Mouse (Mus musculus) lung, postnatal 25 days (tissue): ENCODE measurements at regions not wholly inside any gene's neighbourhood (a gene's known extent, or its start where the extent isn't known, plus 50 kb on each side); places are given as distances from the start of the nearest gene placed in this dataset.

Experiments
- DNase-seq: peaks from one replicate; pipeline ENCODE4 v3.0.0; 2022; ENCODE audit warnings: low spot score

DNA sequence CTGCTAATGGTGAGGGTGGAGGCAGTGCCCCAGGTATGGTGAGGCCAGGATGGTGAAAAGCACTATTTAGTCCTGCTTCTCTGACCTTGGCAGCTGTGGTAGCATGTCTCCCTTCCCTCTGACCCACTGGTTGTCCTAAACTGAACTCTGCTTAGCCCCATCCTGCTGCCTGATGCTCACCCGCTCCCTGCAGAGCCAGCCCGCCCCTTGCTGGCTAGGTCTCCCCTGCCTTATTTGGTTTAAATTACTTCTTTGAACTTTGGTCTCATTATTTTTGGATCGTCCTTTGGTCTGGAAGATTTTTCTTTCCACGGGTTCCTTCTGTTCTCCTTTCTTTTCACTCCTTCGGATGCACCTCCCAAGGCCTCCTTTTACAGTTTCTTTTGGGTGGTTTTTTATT is 525.7 kb upstream of the Tnp1 start:
- DNase-seq = no peak

DNA sequence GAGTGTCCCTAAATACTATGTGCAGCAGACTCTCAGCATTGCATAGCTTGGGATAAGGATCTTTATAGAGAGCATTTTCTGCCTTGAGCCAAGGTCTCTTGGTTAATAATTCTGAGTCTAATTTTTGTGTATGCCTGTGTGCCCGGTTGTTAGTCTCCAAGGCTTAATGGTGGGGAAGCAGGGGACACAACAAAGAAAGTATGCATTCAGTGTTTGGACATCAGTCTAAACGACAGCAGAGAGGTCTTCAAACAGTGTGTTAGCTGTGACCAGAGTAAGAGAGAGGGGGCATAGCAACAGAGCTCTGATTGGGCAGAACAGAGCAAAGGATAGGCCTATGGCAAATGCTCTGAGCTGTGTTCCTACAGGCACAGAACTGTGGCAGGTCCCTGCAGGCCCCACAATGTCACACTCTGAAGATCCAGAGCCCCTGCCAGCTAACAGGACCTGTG is 522.7 kb upstream of the Tnp1 start:
- DNase-seq = no peak

DNA sequence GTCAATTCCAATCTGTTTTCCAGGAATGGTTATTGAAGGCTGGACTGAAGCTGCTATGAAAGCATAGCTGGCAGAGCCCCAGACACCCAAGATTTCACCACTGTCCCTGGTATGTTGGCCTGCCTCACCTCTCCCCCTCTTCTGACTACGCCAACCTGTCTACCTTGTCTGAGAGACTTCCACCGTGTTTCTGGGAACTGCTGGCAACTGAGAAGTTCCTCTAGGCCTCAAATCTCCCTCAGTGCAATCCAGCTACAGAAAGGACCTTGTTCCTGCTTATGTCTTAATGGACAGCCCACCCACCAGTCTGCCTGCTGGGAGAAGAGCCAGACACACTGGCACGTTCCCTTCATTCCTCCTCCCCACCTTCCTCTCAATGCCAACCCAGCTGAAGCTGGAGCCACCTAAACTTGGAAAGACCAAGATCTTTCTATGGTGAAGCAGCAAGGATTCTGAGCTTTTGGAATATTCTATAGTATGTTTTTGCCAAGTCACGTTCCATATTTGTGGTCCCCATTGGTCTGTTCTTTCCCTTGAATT is 520.1 kb upstream of the Tnp1 start:
- no peak for DNase-seq

DNA sequence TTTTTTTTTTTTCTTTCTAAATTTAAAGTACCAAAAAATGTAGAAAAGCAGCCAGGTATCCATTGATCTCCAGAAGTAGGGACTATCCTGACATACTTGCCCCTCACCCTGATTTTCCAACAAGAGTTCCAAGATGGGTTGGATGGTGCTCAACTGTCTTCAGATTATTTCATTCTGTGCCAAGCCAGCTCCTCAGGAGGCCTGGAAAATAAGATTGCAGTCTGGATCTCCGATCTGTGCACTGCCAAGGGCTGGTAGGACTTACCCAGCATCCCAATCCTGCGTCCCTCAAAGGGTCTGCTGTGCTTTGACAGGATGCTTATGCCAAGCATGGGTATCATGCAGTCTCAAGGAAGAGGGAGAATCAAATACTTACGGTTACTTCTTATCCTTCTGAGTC is 517.8 kb upstream of the Tnp1 start:
- no peak for DNase-seq

DNA sequence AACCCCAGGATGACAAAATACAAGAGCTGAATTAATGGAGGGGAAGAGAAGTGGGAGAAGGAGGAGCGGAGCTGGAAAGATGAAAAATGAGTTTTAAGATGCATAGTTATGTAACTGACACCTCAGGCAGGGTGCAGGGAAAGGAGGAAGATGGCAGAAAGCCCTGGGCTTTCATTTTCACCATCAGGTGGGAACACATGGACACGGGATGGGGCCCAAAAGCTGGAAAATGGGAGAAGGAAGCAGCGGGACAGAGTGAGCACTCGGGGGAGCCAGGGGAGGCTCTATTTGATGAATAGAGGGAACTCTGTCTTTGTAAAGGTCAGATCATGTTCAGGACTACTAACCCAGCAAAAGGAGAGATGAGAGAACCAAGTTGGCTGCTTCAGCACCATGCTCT is 516.6 kb upstream of the Tnp1 start:
- no peak for DNase-seq

DNA sequence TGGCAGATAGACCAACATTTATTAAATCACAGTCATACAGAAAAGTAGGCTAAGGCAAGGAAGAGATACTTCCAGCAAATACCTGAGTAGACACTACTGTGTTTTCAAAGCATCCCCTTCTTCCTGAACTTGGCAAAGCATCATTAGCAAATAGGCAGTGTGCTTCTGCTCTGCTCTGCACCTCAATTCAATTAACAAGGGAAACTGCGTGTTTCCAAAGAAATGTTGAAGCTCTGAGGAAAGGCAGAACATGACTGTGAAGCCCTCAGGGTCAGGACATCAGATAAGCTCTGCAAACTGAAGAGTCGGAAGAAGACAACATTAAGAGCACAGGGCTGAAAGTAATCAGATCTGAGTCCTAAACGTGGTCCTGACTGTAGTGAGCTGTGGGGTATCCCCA is 516.1 kb upstream of the Tnp1 start:
- no peak for DNase-seq

DNA sequence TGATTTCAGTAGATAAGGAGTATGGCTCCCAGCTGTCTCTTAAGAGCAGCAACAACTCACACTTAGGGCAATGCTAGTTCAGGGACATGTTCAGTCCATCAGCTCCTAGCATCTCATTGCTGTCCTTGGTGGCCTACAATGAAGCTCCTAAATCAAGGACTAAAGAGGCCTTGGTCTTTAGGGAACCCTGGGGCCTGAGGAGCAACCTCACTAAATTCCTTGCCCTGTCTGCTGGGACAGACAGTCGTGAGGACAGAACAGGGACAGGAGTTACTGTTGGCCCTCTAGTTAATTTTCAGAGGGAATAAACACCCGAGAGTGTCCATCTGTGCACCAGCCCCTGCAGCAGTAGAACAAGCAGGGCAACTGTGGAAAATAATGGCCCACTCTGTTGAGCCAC is 514.6 kb upstream of the Tnp1 start:
- no peak for DNase-seq

DNA sequence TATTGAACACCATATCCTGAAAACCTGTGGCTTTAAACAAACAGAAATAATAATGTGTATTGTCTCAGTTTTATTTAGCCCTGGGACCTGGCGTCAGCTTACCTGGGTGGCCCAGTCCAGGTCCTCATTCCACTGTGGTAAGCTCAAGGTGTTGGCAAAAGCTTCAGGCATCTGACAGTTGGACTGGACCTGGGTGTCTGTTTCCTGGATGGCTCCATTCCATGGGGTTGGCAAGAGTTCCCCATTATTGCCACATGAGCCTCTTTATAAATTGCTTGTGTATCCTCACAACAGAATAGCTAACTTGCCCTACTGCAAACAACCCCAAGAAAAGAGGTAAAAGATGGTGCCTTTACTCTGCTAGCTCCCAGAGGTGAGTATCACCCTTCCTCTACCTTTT is 512.9 kb upstream of the Tnp1 start:
- peak; percentile 27 for DNase-seq

DNA sequence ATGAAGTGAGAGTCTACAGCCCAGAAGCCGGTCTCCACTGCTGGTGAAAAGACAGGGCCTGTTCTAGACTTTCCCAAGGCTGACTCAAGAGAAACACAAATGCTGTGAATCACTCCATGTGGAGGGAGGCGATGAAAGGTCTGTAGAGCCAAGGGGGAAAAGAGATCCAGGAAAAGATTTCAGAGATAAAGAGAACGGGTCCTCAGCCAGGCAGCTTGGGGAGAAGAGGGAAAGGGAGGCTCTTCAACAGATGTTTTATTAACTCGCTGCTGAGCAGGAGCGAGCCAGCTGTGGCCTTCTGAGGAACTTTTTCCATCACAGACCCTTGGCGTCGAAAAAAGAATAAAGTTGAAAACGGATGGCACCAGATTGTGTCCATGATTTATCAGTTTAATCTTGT is 500.7 kb upstream of the Tnp1 start:
- DNase-seq = peak; percentile 15

DNA sequence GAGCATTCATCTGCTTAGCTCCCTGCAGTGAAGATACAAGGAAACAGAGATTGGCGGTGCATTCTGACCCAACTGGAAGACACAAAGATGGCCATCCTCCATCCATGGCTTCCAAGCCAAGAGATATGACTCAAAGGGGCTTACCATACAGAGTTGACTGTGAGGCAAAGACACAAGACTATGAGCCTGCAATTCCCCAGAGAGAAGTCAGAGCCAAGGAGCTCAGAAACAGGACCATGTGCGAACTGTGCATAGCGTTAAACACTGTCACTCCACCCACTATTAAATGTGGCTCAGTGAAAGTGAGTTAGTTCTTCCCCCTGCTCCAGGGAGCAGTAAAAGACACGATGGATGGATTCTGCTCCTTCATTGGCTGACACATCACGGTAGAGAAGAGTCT is 500.1 kb upstream of the Tnp1 start:
- no peak for DNase-seq

DNA sequence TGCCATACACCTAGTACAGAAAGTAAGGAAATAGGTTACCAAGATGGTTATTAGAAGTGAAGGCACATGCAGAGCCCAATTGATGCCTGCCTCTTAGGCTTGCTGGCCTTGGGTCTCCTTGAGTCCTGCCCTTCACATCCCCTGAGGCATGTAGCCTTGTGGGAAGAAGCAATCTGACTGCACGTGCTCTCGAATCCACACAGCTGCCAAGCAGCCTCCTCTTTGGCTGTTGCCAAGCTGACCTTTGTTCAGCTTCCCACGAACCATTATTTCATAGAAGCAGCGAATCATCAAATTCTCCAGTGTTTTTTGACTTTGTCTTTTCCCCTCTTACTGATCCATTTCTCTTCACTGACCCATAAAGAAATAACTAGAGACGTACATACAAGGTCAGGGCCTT is 498.1 kb upstream of the Tnp1 start:
- no peak for DNase-seq

DNA sequence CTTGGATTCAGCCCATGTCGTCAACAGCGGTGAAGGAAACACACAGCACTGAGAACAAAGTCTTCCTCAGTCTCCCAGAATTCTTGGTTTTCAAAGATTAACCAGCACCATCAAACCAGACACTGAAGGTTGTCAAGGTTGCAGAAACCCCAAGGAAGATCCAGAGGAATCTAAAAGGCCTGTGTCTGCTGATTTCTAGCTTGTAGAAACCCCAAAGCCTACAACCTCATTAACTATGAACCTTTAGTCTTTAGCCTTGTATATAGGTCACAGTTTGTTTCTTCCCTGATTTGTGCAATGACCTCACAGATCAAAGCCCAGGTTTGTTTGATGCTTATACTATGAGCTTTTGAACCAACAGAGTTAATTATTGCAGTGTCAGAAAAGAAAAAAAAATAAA is 497.1 kb upstream of the Tnp1 start:
- no peak for DNase-seq

DNA sequence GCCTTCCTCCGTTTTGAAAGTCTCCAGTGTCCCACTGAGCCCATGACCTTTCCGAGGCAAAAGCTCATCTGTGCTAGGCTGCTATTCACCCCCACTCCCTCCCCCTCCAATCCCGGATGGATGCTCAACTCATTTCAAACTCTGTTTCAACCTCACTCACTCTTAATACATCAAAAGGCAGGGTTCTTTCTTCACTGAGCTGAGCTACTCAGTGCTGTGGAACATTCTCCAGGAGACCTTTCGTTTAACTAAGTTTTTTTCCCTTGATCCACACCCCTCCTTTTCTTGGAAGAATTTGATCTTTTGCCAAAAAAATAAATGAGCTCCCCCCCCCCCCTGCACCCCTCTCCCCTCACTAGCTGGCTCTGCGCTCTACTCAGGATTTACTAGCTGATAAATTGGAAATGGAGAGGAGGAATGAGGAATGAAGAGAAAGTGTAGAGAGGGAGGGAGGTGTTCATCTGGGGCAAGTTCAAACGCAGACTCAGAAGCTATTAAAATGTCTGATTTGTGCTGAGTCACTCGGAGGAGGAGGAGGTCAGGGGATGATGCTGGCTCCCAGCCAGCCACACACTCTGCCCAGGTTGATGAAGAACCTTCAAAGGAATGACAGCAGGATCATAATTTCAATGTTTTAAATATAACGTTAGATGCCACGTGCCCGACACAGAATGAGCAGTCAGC is 491.5 kb upstream of the Tnp1 start:
- no peak for DNase-seq

DNA sequence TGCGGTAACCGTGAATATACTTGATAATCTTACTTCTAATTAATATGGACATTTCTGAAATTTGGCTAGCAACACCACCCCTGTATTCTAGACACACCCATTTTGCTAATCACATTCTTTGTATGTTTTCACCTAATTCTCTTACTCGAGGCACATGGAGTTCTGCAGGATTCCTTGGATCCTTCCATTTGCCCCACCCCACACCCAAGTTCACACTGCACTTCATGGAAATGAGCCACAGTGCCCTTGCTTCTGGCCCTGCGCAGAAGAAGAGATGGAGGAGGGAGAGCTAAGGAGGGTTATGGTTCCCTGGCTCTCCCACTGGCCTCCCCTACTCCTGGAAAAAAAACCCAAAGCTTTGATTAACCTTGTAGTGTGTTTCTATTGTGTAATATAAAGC is 487.9 kb upstream of the Tnp1 start:
- DNase-seq = no peak

DNA sequence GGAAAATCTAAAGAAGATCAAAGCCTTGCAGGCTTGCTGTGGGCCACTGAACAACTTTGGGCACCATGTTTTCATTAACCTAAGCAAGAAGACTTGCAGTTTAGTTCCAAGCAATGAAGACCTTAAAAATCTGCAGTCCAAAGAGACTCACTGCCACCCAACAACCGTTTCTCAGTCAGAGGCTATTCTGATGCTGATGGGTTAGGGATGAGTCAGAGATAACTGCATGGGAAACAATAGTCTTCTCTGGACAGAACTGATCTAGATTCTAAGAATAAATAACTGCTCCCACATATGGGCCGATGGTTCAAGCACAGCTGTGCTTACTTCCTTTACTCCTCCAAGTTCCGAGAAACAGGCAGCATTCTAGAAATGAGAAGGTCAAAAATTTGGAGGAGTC is 485.0 kb upstream of the Tnp1 start:
- no peak for DNase-seq

DNA sequence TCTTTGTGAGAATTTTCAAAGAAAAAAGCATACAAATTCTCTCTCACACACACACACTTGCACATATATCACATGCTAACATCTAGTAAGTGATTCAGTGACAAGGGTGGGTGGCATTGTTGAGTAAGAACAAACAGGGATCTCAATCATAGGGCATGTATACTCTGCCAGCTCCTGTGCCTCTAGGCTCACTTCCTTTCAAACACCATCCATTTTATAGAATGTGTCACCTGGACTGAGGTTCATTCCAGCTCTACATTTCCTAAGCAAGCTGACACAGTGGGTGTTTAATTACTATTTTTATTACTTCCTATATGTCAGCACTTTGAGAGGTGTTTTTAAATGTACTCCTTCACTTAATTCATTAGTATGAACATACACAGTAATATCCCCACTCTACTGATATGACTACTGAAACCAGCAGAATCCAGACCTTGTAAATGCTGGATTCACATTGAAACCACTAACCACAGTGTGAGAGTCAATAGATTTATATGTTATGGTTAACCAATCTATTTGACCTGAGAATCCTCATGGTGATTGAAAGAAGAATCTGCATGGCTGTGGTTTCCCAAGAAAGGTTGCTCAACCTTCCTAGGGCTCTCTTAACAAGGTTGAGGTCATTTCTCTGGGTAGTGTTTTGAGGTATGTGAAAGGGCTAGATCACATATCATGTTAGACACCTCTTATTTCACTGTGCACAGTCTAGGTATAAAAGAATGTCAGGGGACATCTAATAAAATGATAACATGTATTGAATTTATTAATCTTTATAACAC is 480.5 kb upstream of the Tnp1 start:
- no peak for DNase-seq

DNA sequence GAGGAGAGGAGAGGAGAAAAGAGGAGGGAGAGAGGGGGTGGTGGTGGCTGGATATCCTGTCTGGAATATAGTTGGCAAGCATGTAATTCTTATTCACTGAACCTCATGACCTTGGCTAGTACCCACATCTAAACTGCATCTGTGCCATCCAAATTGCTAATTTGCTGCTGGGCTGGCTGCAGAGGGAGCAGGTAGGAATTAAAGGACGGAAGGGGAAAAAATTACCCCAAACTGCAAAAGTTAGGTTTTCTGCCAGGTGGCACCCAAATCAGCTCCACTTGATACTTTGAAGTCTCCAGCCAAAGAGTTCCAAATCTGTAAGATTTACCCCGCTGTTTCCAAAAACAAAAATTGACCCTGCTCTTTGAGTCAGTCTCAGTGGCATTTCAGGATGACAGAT is 466.2 kb upstream of the Tnp1 start:
- DNase-seq = no peak

DNA sequence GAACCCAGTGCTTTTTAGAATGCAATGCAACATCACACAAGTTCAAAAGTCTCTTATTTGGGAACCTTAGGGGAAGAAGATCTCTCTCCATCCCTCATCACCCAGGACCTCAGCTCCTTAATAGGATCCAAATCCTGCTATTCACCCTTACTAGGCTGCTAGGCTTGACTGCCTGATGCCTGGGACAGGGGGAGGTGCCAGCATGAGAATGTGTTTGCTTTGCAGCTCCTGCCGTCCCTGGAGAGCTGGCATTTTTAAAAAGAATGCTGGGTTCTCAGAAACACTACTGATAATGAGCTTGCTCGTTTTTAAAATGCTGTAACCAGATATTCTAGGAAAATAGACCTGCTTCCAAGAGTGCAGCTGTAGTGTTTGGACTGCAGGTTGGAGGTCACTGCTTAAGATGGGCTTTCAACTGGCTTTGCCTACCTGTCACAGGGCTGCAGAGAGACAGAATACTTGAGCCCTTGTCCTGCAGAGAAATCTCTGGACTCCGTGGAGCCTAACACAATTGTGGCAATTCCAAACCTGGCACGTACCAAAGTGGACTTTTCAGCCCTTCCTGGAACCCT is 463.7 kb upstream of the Tnp1 start:
- no peak for DNase-seq

DNA sequence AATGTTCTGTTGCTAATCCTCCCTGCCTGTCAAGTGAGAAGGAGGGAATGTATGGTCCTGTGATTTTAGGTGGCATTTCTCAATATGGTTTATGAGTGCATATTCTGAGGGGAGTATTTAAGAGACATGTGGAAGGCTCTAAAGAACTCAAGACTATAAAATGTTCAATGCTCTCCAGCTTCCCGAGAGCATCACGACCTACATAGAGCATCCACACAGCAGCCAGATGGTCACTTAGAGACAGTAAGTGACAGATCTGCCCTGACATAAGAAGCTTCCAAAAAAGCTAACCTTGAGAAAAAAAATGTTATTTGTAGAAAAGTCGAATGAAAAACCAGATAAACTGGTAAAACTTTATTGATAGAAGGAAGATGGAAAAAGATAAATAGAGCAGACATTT is 444.9 kb upstream of the Tnp1 start:
- DNase-seq = no peak

DNA sequence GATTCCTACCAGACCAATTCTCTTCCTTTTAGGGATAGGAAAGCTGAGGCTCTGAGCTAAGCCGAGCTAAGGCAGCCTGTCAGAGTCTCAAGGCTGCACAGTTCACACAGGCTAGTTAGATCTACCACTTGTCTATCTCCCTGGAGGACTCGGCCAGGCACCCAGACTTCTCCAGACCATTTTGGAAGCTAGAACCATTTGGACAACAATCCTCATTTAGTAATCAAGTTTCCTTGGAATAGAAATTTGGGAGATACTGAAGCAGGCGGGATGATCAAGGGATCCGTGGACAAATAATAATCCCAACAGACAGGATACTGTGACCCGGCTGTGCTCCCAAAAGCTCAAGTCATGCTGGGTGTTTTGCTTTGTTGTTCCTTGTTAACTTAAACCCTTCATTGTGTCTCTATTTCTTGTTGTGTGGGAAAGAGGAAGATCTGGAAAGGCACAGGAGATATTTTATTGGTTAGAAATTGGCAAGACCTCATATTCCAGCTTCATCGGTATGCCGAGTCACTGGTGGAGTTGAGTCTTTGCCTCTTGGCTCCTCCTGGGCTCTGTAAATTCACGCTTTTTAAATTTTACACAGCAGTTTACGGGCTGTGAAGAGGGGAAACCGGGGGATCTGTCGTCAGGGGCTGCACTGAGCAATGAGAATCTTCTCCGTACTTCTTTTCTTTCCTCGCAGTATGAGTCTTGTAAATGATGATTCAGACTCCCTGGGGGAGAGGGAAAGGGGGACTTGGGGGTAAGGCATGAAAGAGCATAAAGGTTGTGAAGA is 444.2 kb upstream of the Tnp1 start:
- DNase-seq = no peak

DNA sequence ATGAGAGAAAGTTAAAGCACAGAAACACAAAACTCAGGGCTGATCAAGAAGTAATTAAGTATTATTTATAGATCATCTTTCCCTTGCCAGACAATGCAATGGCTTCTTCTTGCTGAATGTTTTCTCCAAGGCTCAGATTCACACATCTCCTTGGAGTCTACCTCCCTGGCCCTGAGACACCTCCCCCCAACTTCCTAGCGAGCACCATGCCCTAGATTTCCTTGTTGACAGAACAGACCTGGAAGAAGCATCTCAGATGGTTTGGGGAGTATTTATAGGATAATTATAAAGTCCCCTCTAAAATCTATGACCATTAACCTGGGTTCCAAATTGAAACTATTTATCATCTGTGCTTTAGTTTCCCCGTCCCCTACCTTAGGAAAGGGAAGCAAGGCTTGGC is 441.6 kb upstream of the Tnp1 start:
- DNase-seq = no peak

DNA sequence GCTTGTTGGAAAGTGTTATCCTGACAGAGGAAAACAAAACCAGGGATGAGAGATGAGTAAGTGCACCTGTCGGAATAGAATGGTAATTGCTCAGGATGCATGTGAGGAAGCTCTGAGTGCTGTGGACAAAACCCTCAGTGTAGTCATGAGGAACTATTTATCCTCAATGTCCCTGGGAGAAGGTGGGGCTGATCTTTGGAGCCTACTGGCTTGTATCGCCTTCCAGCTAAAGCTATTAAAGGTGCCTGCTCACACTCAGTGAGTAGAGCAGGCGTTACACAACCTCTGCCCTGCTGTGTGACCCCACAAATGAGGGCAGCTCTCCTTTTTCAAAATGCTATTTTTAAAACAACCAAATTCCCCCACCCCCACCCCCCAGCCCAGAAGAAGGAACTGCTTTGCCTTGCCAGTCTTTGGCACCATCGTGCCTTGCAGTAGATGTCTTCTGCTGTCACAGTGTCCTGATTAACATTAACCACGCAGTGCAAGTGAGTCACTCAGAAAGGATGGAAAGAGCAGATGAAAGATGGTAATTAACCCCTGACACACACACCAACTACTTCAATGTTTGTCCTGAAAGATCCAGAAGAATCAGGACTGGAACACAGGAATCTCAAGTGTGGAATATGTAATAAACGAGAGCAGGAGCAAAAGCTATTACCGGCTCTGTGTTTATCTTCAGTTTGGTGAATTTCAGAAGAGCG is 440.8 kb upstream of the Tnp1 start:
- no peak for DNase-seq
